Mouse (Mus musculus) MEL (cell line): ENCODE results near the gene Gm43720. TPM values are rescaled to one million over a fixed set of nuclear protein-coding genes. Genes with fewer than 3 reads are reported as not detected.

Experiments used
- DNase-seq: peaks from one replicate; pipeline ENCODE4 v3.0.0; 2011; ENCODE audit warnings: low read depth, low spot score
- H3K27ac ChIP-seq: 2 replicates; pipeline ENCODE4 v1.5.1; 2012; ENCODE audit warnings: low read depth, mild to moderate bottlenecking, control low read depth, low read length, moderate library complexity; ENCODE audit not compliant: control insufficient read depth
- H3K27me3 ChIP-seq, 2 experiments: fragments of 150-350 bp in 1 of 2; sonication (generic) in 1 of 2; 2 replicates each; pipeline ENCODE4 v1.6.1; 2012; ENCODE audit warnings: low read length in 2 of 2, mild to moderate bottlenecking in 2 of 2, improper control_type of control experiment in 1 of 2, moderate library complexity in 1 of 2; ENCODE audit not compliant: insufficient read depth in 2 of 2, control insufficient read depth in 1 of 2
- H3K36me3 ChIP-seq, 2 experiments: 2 replicates each; pipeline ENCODE4 v1.6.1; 2012 to 2014; ENCODE audit warnings: low read length in 2 of 2, improper control_type of control experiment in 1 of 2, inconsistent platforms in 1 of 2, mild to moderate bottlenecking in 1 of 2; ENCODE audit not compliant: insufficient read depth in 2 of 2, control insufficient read depth in 1 of 2
- H3K4me1 ChIP-seq, 2 experiments: fragments of 150-350 bp in 1 of 2; sonication (generic) in 1 of 2; 2 replicates each; pipeline ENCODE4 v1.6.1; 2012; ENCODE audit warnings: low read length in 2 of 2, improper control_type of control experiment in 1 of 2, mild to moderate bottlenecking in 1 of 2; ENCODE audit not compliant: insufficient read depth in 2 of 2, control insufficient read depth in 1 of 2
- H3K4me3 ChIP-seq, 2 experiments: fragments of 150-350 bp in 1 of 2; sonication (generic) in 1 of 2; 2 replicates each; pipeline ENCODE4 v1.5.1; 2012; ENCODE audit warnings: low read depth in 2 of 2, low read length in 2 of 2, mild to moderate bottlenecking in 2 of 2, moderate library complexity in 2 of 2, control low read depth in 1 of 2, improper control_type of control experiment in 1 of 2; ENCODE audit not compliant: control insufficient read depth in 1 of 2, insufficient read depth in 1 of 2
- H3K79me2 ChIP-seq: 2 replicates; pipeline ENCODE4 v1.6.1; 2012; ENCODE audit warnings: mild to moderate bottlenecking, low read length, moderate library complexity; ENCODE audit not compliant: control insufficient read depth, poor library complexity, insufficient read depth
- H3K9ac ChIP-seq: 2 replicates; pipeline ENCODE4 v1.6.1; 2012; ENCODE audit warnings: low read depth, mild to moderate bottlenecking, control low read depth, low read length, moderate library complexity; ENCODE audit not compliant: control insufficient read depth, poor library complexity, severe bottlenecking
- H3K9me3 ChIP-seq: fragments of 150-350 bp; sonication (generic); replicated peaks from 2 replicates; pipeline ENCODE4 v1.6.1; 2012; ENCODE audit warnings: mild to moderate bottlenecking, low read length, improper control_type of control experiment, moderate library complexity; ENCODE audit not compliant: insufficient read depth
- CHD1 ChIP-seq: IDR thresholded peaks from 2 replicates; pipeline ENCODE4 v1.6.1; 2012; ENCODE audit warnings: low read depth, mild to moderate bottlenecking, inconsistent platforms, low read length, improper control_type of control experiment
- CTCF ChIP-seq, 3 experiments: IDR thresholded peaks in 2 of 3; conservative IDR thresholded peaks in 1 of 3; 2 replicates each; pipeline ENCODE4 v1.5.1; 2011 to 2012; ENCODE audit warnings: low read length in 3 of 3, low read depth in 2 of 3, mild to moderate bottlenecking in 2 of 3, improper control_type of control experiment in 1 of 3, inconsistent platforms in 1 of 3, mixed read lengths in 1 of 3, moderate library complexity in 1 of 3; ENCODE audit not compliant: control insufficient read depth in 1 of 3, insufficient read depth in 1 of 3, poor library complexity in 1 of 3, severe bottlenecking in 1 of 3
- E2F4 ChIP-seq: IDR thresholded peaks from 2 replicates; pipeline ENCODE4 v1.6.1; 2011; ENCODE audit warnings: low read depth, low read length, improper control_type of control experiment, borderline replicate concordance
- ELF1 ChIP-seq: IDR thresholded peaks from 2 replicates; pipeline ENCODE4 v1.6.1; 2014; ENCODE audit warnings: low read depth, mild to moderate bottlenecking, inconsistent platforms, low read length, improper control_type of control experiment, moderate library complexity
- EP300 ChIP-seq, 2 experiments: IDR thresholded peaks; 2 replicates each; pipeline ENCODE4 v1.6.1; 2011; ENCODE audit warnings: improper control_type of control experiment in 2 of 2, low read length in 2 of 2, low read depth in 1 of 2, mild to moderate bottlenecking in 1 of 2
- GABPA ChIP-seq: IDR thresholded peaks from 2 replicates; pipeline ENCODE4 v1.6.1; 2012; ENCODE audit warnings: low read depth, mild to moderate bottlenecking, inconsistent platforms, low read length, improper control_type of control experiment, moderate library complexity
- KAT2A ChIP-seq: conservative IDR thresholded peaks from 2 replicates; pipeline ENCODE4 v1.6.1; 2012; ENCODE audit warnings: low read depth, low read length, improper control_type of control experiment, inconsistent platforms
- MAZ ChIP-seq: IDR thresholded peaks from 2 replicates; pipeline ENCODE4 v1.6.1; 2012; ENCODE audit warnings: low read depth, mild to moderate bottlenecking, inconsistent platforms, low read length, improper control_type of control experiment
- MXI1 ChIP-seq: IDR thresholded peaks from 2 replicates; pipeline ENCODE4 v1.6.1; 2011; ENCODE audit warnings: mild to moderate bottlenecking, low read depth, low read length, improper control_type of control experiment
- MYC ChIP-seq: IDR thresholded peaks from 2 replicates; pipeline ENCODE4 v1.6.1; 2011; ENCODE audit warnings: low read depth, mild to moderate bottlenecking, low read length, improper control_type of control experiment, moderate library complexity
- NELFE ChIP-seq: IDR thresholded peaks from 2 replicates; pipeline ENCODE4 v1.6.1; 2011; ENCODE audit warnings: low read depth, low read length, improper control_type of control experiment
- NRF1 ChIP-seq: IDR thresholded peaks from 2 replicates; pipeline ENCODE4 v1.6.1; 2014; ENCODE audit warnings: low read depth, mild to moderate bottlenecking, inconsistent platforms, low read length, improper control_type of control experiment, moderate library complexity; ENCODE audit not compliant: poor library complexity, insufficient read depth, severe bottlenecking
- POLR2A ChIP-seq, 2 experiments: IDR thresholded peaks; 2 replicates each; pipeline ENCODE4 v1.6.1; 2011 to 2012; ENCODE audit warnings: low read length in 2 of 2, mild to moderate bottlenecking in 2 of 2, control low read depth in 1 of 2, improper control_type of control experiment in 1 of 2, low read depth in 1 of 2, moderate library complexity in 1 of 2; ENCODE audit not compliant: control insufficient read depth in 1 of 2, insufficient read depth in 1 of 2, poor library complexity in 1 of 2
- POLR2AphosphoS2 ChIP-seq: IDR thresholded peaks from 2 replicates; pipeline ENCODE4 v1.6.1; 2011; ENCODE audit warnings: low read length, improper control_type of control experiment
- RAD21 ChIP-seq: IDR thresholded peaks from 2 replicates; pipeline ENCODE4 v1.6.1; 2011; ENCODE audit warnings: mild to moderate bottlenecking, low read depth, low read length, improper control_type of control experiment
- RCOR1 ChIP-seq: IDR thresholded peaks from 2 replicates; pipeline ENCODE4 v1.6.1; 2012; ENCODE audit warnings: low read depth, mild to moderate bottlenecking, inconsistent platforms, low read length, improper control_type of control experiment
- SIN3A ChIP-seq: IDR thresholded peaks from 2 replicates; pipeline ENCODE4 v1.6.1; 2012; ENCODE audit warnings: low read length, improper control_type of control experiment, inconsistent platforms
- SMC3 ChIP-seq: IDR thresholded peaks from 2 replicates; pipeline ENCODE4 v1.6.1; 2011; ENCODE audit warnings: low read depth, low read length, improper control_type of control experiment
- TAL1 ChIP-seq: IDR thresholded peaks from 2 replicates; pipeline ENCODE4 v1.6.1; 2012; ENCODE audit warnings: mild to moderate bottlenecking, inconsistent platforms, low read length, moderate library complexity, mixed read lengths
- TBP ChIP-seq: IDR thresholded peaks from 2 replicates; pipeline ENCODE4 v1.8.0; 2011; ENCODE audit warnings: low read depth, low read length, improper control_type of control experiment
- UBTF ChIP-seq: IDR thresholded peaks from 2 replicates; pipeline ENCODE4 v1.6.1; 2012; ENCODE audit warnings: low read depth, mild to moderate bottlenecking, inconsistent platforms, low read length, improper control_type of control experiment, moderate library complexity, borderline replicate concordance; ENCODE audit not compliant: insufficient read depth
- USF2 ChIP-seq, 2 experiments: IDR thresholded peaks; 2 replicates each; pipeline ENCODE4 v1.6.1; 2011 to 2012; ENCODE audit warnings: improper control_type of control experiment in 2 of 2, low read length in 2 of 2, borderline replicate concordance in 1 of 2, inconsistent platforms in 1 of 2, low read depth in 1 of 2, mild to moderate bottlenecking in 1 of 2; ENCODE audit not compliant: insufficient read depth in 1 of 2
- ZKSCAN1 ChIP-seq: IDR thresholded peaks from 2 replicates; pipeline ENCODE4 v1.6.1; 2012; ENCODE audit warnings: low read depth, mild to moderate bottlenecking, inconsistent platforms, low read length, improper control_type of control experiment, moderate library complexity
- polyA plus RNA-seq, 2 experiments: library from polyadenylated mRNA; stranded (reverse) in 1 of 2; unstranded in 1 of 2; fragments of >175 nt in 1 of 2; fragments of >200 nt in 1 of 2; gene quantifications; 2 replicates each; pipeline versions ENCODE4 v1.2.1 to v1.2.4; 2012; ENCODE audit warnings: low replicate concordance in 2 of 2, low read depth in 1 of 2; ENCODE audit not compliant: insufficient read length in 2 of 2, insufficient read depth in 1 of 2, missing spikeins in 1 of 2
- total RNA-seq: library from RNA; depleted of rRNA; stranded (reverse); fragments of 300-350 nt; gene quantifications from 2 replicates; pipeline ENCODE4 v1.2.3, GENCODE M21; 2012

Gm43720 gene
- total and polyA plus RNA-seq, 3 experiments, result not detected

DNA sequence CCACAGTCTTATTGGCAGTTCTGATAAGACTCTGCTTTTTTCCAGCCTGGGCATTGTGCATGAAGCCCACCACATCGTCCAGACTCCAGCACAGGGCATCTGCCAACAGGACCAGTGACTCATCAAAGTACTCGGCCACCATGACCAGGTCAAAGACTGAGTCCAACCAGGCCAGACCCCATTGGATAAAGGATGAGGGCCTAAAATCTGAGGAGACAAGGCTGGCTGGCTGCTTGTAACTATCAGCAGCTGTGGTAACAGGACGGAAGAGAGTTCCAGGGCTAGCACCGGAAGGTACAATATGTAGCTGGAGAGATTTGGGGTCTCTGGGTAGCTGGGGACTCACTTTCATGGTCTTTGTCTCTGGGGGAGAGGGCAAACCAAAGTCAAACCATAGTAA lies 14.0 kb downstream of the Gm43720 start:
- Histone ChIP-seq H3K27me3 (no peaks in the 10 kb centered on the region), H3K4me3 (no peak overlapping the region), H3K27ac (no peak overlapping the region), H3K4me1 (peaks cover 0 to 26% of the 10 kb centered on the region in 2 experiments; a peak in 3 of 4 replicates), H3K9ac (no peak overlapping the region), H3K79me2 (peaks cover 32% of the 10 kb centered on the region), H3K9me3 (no peaks in the 10 kb centered on the region), H3K36me3 (peaks cover 0 to 19% of the 10 kb centered on the region in 2 experiments; a peak in 3 of 4 replicates)
- TF ChIP-seq CTCF (IDR thresholded peaks at IDR 0.05 in 2 of 3, conservative IDR thresholded peaks at IDR 0.05 in 1 of 3; ENCODE audit: control insufficient read depth in 1 of 3, insufficient read depth in 1 of 3, low read depth in 2 of 3, low read length in 3 of 3, poor library complexity in 1 of 3, severe bottlenecking in 1 of 3), result no peak
- TF ChIP-seq MAZ, result no peak
- no peak for TF ChIP-seq E2F4
- no peak for TF ChIP-seq UBTF
- no peak for TF ChIP-seq RAD21
- TF ChIP-seq USF2 (IDR thresholded peaks at IDR 0.05; ENCODE audit: borderline replicate concordance in 1 of 2, insufficient read depth in 1 of 2, low read depth in 1 of 2, low read length in 2 of 2), result no peak
- TF ChIP-seq RCOR1, result no peak
- no peak for TF ChIP-seq NRF1
- DNase-seq, result no peak

DNA sequence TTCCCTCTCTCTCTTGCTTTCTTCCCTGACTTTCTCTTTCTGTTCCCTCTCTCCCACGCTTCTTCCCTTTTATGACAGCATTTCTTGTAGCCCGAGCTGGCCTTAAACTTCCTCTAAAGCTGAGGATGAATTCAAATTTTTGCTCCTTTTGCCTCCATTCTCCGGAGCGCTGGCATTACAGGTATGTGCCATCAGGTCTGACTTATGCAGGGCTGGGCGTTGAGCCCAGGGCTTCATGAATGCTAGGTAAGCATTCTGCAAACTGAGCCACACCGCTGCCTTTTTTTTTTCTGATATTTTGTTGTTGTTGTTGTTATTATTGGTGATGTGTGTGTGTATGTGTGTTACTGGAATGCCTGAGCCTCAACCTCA lies 15.6 kb downstream of the Gm43720 start:
- H3K9ac ChIP-seq, result peak overlapping the region; percentile 93
- peaks cover 4 to 41% of the 10 kb centered on the region in 2 experiments for H3K4me1 ChIP-seq
- peak overlapping the region; percentile 59 for H3K27ac ChIP-seq
- H3K36me3 ChIP-seq, result peaks cover 0 to 34% of the 10 kb centered on the region in 2 experiments; a peak in 3 of 4 replicates
- H3K4me3 ChIP-seq, result peak overlapping the region; percentile 68 to 89
- H3K27me3 ChIP-seq, result no peaks in the 10 kb centered on the region
- TF ChIP-seq GABPA (no peak), CHD1 (peak; percentile 43; the same call in 1 of the 2 replicates)
- TF ChIP-seq, all 39 proteins: peak for 1
- H3K9me3 ChIP-seq, result no peaks in the 10 kb centered on the region
- DNase-seq, result no peak
- H3K79me2 ChIP-seq, result peaks cover 46% of the 10 kb centered on the region

DNA sequence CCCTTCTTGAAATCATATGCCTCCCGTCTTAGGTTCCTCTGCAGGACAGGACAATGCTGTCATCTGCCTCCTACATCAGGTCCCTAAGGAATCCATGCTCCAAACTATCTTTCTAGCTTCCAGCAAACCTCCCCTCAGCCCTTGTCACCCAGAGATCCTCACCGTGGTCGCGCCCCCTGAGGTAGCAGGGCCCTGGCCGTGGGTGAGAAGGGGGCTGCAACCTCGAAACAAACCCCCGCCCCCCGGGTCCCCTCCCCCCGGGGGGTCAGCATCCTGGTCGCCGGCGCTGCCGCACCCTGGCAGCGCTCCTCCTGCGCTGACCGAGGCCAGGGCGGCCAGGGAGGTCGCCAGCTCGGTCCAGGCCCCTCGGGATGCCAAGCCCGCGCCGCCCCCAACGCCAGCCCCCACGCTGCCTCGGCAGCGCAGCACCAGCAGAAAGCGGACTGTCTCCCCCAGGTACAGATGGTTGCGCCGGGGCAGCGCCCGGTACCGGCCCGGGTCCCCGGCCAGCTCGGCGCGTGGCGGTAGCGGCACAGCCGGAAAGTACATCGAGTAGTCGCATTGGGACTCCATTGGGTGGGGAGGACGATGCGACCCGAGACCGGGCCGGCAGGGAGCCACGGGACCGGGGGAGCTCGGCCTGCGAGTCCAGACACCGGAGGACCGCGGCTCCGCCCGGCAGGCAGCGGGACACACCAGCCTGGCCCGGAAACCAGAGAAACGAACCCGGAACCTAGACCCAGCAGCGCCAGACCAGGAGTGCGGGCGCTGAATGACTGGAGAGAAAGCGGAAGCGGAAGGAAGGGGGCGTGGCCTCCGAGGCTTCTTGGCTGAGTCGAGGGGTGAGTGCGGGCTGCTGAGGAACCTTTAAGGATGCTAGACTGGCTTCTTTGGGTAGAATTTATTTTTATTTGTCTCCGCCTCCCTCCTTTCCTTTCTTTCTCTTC lies 16.2 kb downstream of the Gm43720 start, which contains the start of gene BC037034:
BC037034 (minus strand) TSS at position 774 of the 947 bp plus-strand sequence.
- H3K4me3 ChIP-seq, result peak within 1 kb of the TSS; percentile 68 to 89
- peaks cover 0 to 41% of the 10 kb centered on the region in 2 experiments; a peak in 3 of 4 replicates for H3K36me3 ChIP-seq
- H3K9me3 ChIP-seq, result no peaks in the 10 kb centered on the region
- H3K4me1 ChIP-seq, result peaks cover 4 to 47% of the 10 kb centered on the region in 2 experiments
- DNase-seq, result peak; percentile 96
- H3K79me2 ChIP-seq, result peaks cover 48% of the 10 kb centered on the region
- H3K27me3 ChIP-seq, result no peaks in the 10 kb centered on the region
- H3K27ac ChIP-seq, result peak within 1 kb of the TSS; percentile 100
- peak within 1 kb of the TSS; percentile 93 for H3K9ac ChIP-seq
- peak; percentile 50 to 93 for TF ChIP-seq POLR2A (IDR thresholded peaks at IDR 0.05; ENCODE audit: control insufficient read depth in 1 of 2, insufficient read depth in 1 of 2, low read depth in 1 of 2, low read length in 2 of 2, poor library complexity in 1 of 2)
- TF ChIP-seq EP300 (IDR thresholded peaks at IDR 0.05; ENCODE audit: low read depth in 1 of 2, low read length in 2 of 2), result no peak
- peak; percentile 50; the same call in 1 of the 2 replicates for TF ChIP-seq MXI1
- peak; percentile 83 for TF ChIP-seq SIN3A
- TF ChIP-seq SMC3, result no peak
- TF ChIP-seq UBTF, result no peak
- no peak for TF ChIP-seq ZKSCAN1
- TF ChIP-seq NELFE, result peak; percentile 91
- TF ChIP-seq MYC, result 0 out of 2 replicates have a peak, but pooled peaks have one; percentile 55
- no peak; the same call in 1 of the 2 replicates for TF ChIP-seq KAT2A
- TF ChIP-seq TBP, result peak; percentile 93
- TF ChIP-seq CHD1, result 0 out of 2 replicates have a peak, but pooled peaks have one; percentile 3
- TF ChIP-seq RCOR1, result peak; percentile 26; the same call in 1 of the 2 replicates
- TF ChIP-seq ELF1, result peak; percentile 85
- TF ChIP-seq TAL1, result no peak
- TF ChIP-seq POLR2AphosphoS2, result peak; percentile 93
